Mouse (Mus musculus) erythroid progenitor cell, adult 5-6 weeks (primary cell): ENCODE measurements around the gene Gm49342. TPM values are rescaled to one million over a fixed set of nuclear protein-coding genes. Genes with fewer than 3 reads are reported as not detected.
"Not testable (repeated sequence)": the region's sequence is repeated elsewhere in the genome, so short reads cannot be mapped to it uniquely, and the experiment has no call there.

Source experiments
- ATAC-seq: replicated peaks from 2 replicates; pipeline ENCODE4 v1.8.0; 2016; ENCODE audit warnings: moderate number of reproducible peaks, mild to moderate bottlenecking, moderate TSS enrichment, inconsistent platforms; ENCODE audit not compliant: poor library complexity, low FRiP score, severe bottlenecking
- total RNA-seq, 2 experiments: library from RNA; stranded (forward) in 1 of 2; stranded (reverse) in 1 of 2; fragments of 150-400 nt in 1 of 2; fragments of 186-747, 209-891 nt in 1 of 2; gene quantifications; 2 replicates each; pipeline versions ENCODE4 v1.2.3 to v1.2.4; 2015 to 2017; ENCODE audit warnings: low replicate concordance in 2 of 2

The Gm49342 gene
- total RNA-seq, 2 experiments from 2014 or later: 59.7 TPM; not detected in 1

DNA sequence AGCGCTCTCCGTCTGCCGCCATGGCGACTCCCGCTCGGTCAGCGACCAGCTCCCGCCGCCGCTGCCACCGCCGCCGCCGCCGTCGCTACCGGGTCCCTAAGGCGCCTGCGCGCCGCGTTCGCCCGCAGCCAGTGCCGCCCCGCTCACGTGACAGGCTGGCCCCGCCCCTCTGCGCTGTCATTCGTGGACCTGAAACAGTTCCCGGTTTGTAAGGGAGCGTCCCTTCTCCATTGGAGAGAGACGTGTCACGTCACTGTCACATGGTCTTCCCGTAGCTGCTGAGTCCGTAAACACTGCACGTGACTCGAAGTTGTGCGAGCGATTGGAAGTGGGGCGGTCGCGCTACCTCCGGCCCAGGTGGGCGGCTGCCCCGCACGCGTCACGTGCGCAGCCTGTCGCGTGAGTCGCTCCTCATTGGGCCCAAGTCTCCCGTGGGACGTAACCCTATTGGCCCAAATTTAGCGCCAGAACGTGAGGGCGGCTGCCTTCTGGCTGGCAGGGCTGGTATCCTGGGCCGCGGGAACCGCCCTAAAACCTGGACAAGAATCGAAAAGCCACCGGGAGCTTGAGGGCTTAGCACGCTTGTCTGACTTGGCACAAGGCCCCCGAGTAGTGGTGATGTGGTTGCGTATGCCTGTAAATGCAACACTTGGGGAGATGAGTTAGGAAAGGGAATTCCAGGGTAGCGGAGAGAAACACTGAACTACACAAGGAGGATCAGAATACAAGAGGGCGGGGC is 13.4 kb upstream of the Gm49342 start, which contains the start of the genes Pip4p1 and Pnp:
Gene Pip4p1, minus strand, starts transcription at position 103 of the 739 bp plus-strand sequence.
Gene Pnp, plus strand, starts transcription at position 329 of the 739 bp plus-strand sequence.
- peak; percentile 94 for ATAC-seq

DNA sequence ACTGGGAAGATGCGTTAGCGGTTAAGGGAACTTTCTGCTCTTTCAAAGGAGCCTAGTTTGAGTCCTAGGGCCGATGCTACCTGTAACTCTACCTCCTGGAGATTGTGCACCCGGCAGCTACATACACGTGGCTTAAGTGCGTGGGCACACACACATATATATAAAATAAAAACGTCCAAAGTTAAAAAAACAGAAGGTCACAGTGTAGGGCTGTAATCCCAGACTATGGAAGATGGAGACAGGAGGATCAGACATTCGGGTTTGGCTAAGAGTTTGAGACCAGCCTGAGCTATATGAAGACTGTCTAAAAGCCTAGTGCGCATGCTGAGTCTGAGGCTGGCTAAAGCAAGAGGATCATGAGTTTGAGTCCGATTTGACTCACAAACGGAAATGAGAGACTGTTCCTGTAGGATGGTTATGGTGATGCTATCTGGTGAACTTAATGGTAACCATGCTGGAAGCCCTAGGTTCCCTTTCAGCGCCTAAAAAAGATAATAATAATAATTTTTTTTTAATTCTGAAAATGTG is 12.8 kb upstream of the Gm49342 start:
- peak; percentile 63; the same call in 1 of the 2 replicates for ATAC-seq

DNA sequence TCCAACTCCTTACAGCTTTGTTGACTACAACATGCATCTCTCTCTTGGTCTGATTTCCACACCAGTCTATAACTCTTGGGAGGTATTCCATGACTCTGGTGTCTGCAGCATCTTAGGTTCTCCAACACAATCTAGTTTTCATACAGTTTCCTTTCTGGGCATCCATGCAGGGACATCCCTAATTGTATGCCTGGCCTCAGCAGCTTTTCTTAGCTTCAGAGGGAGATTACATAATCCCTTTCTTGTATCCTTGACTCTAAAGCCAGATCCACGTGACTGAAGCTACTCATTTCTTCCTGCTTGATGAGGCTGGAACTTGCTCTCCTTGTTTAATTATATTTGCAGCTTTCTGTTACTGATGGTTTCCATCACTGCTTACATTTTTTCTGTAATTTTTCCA is 7.7 kb upstream of the Gm49342 start:
- ATAC-seq: no peak

DNA sequence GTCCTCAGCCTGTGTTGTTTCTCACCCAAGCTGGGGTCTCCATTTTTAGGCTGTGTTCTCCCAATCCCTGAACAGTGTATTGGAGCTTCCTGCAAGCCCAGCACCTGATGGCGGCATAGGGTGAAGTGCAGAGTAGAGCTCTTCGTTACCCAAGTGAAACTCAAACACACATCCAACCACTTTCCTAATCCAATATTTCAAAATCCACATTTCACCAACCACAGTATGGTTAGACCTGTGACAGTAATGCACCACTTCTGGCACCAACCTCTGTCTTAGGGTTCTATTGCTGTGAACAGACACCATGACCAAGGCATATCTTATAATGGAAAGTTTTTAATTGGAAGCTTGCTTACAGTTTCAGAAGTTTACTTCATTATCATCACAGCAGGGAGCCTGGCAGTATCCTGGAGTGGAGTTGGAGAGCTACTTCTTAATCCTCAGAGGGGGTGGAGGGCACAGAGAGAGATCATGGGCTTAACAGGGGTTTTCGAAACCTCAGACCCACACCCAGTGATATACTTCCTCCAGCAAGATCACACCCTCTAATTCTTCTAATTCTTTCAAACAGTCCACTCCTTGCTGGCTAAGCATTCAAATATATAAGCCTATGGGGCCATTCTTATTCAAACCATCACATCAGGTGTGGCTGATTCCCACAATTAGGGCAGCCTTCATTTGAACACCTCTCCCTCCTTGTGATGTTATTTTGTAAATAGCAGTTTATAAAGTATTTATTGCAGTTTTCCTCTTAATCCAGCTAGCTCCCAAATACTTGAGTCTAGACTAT is 6.0 kb upstream of the Gm49342 start:
- no peak for ATAC-seq

DNA sequence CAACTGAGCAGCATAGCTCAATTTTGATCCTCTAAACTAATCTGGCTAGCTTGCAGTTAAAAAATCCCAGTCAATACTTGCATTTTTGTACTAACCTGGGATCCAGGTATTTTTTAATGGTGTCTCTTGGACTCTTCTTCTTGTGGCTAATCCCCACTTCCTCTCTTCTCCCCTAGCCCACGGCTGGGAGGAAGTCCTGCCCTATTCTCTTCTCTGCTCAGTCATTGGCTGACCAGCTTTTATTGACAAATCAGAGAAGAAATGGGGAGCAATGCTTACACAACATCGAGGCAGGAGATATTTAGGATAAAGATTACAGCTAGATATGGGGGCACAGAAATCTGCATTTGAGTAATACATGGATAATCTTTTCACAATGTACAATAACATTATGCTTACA is 5.4 kb upstream of the Gm49342 start:
- no peak for ATAC-seq

DNA sequence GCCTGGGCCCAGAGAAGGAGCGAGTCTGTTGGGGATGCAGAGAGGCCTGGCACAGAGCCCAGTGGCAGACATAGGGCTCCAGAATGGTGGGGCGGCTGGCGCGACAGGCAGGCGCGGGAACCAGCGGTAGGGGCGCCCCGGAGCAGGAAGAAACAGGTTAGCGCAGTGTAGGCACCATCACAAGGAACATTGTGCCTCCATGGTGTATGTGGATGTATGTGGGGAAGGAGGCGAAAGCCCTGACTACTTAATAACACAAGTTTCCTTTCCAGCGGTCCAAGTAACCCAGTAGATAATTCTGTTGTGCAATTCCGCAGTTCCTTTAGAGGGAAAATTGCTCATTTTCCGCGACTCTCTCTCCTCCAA is 334 bp downstream of the Gm49342 start:
- peak; percentile 86 for ATAC-seq

DNA sequence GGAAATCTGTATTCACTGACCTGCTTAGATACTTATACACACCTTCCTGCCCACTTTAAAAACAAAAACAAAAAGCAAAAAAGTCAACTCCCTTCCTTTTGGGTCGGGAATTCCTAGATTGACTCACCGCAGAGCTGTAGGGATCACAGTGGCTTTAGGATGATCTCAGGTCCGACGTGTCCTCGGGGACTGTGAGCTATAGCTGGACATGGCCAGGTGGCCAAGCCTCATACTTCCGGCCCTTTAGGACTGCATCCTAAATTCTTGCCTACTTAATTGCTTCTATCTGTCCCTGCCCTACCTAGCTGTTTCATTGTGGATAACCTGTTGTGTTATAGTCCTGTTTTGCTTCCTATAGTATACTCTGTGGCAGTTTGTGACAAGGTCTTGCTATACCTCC is 764 bp downstream of the Gm49342 start:
- ATAC-seq: not testable (repeated sequence)

DNA sequence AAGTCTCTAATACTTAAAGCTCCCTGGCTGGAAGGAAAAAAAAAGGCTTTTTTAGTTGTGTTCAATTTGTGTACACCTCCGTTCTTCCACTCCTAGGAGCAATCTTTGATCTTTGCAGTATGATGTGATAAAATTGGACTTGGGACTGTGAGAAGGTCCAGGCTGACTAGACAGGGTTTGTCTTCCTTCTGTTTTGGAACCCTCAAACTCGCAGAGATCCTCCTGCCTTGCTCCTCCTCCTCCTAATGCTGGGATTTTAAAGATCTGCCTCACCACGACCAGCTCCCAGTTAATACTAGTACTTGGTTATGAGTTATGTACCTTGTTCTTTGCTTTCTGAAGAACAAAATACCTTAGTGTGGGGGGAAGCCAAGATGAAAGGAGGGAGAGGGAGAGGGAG is 1.2 kb downstream of the Gm49342 start:
- ATAC-seq: not testable (repeated sequence)

DNA sequence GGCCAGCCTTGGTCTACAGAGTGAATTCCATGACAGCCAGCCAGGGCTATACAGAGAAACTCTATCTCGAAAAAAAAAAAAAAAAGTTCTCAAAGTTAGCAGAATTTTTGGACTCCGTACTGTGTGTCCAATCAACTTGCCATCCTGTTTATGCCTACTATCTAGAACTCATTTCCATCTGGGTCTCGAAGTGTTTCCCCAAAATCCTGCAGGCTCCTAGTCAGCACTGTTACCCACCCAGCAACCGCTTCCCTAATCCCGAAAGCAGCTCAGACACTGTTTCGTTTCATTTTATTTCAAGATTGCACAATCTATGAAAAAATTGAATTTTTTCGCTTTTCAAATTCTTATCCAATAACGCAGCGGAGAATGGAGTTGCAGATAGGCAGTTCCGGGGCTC is 11.2 kb downstream of the Gm49342 start:
- ATAC-seq: no peak

DNA sequence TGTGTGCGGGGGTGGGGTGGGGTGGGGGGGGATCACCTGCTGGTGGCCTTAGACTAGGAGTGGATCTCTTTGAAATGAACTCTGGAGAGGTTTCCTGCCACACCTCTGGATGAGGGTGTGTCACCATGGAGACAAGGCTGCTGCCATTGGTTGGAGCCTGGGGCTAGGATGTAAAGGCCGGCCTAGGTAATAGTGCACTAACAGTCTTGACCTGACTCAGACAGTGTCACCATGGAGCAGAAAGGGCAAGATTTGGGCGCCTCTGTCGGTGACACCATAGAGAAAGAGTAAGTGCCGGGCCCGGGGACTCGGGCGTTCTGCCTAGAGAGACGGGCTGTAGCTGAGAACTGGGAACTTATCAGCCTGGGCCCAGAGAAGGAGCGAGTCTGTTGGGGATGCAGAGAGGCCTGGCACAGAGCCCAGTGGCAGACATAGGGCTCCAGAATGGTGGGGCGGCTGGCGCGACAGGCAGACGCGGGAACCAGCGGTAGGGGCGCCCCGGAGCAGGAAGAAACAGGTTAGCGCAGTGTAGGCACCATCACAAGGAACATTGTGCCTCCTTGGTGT is 11.7 kb downstream of the Gm49342 start, which contains the start of gene Pnp2:
Gene Pnp2, plus strand, starts transcription at position 51 of the 567 bp plus-strand sequence.
- ATAC-seq: peak; percentile 82

DNA sequence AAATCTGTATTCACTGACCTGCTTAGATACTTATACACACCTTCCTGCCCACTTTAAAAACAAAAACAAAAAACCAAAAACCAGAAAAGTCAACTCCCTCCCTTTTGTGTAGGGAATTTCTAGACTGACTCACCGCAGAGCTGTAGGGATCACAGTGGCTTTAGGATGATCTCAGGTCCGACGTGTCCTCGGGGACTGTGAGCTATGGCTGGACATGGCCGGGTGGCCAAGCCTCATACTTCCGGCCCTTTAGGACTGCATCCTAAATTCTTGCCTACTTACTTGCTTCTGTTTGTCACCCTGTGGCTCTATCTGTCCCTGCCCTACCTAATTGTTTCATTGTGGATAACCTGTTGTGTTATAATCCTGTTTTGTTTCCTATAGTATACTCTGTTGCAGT is 12.4 kb downstream of the Gm49342 start:
- ATAC-seq: not testable (repeated sequence)

DNA sequence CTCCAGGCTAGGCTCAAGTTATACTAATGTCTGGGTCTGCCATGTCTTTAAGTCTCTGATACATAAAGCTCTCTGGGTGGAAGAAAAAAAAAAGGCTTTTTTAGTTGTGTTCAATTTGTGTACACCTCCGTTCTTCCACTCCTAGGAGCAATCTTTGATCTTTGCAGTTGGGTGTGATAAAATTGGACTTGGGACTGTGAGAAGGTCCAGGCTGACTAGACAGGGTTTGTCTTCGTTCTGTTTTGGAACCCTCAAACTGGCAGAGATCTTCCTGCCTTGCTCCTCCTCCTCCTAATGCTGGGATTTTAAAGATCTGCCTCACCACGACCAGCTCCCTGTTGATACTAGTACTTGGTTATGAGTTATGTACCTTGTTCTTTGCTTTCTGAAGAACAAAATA is 12.8 kb downstream of the Gm49342 start:
- peak; percentile 15; the same call in 1 of the 2 replicates for ATAC-seq

DNA sequence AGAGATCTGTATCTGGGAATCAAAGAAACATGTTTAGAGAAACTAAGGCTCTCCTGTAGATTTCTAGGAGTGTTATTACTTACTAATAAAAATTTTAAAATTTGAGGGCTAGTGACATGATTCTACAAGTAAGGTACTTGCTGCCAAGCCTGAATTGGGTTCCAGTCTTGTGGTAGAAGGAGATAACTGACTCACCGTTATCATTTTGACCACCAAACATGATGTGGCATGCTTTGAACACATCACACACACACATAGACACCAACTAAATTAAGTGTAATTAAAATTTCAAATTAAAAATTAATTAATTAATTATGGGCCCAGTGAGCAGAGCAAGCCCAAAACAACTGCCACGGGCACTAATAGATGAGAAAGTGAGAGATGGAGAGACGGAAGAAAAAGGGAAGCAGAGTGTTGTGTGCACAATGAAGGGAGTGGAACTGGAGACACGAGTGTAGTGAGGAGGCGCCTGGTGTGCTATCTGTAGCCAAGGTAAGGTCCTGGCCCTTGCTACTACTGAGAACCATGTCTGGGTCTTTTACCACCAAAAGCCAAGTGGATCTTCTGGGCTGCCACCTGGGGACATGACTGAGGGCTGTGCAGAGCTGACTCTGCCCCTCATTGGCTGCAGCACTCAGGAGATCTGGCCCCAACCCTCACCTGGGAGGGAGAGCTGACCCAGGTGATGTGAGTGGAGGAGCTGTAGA is 14.1 kb downstream of the Gm49342 start:
- ATAC-seq: peak; percentile 54

DNA sequence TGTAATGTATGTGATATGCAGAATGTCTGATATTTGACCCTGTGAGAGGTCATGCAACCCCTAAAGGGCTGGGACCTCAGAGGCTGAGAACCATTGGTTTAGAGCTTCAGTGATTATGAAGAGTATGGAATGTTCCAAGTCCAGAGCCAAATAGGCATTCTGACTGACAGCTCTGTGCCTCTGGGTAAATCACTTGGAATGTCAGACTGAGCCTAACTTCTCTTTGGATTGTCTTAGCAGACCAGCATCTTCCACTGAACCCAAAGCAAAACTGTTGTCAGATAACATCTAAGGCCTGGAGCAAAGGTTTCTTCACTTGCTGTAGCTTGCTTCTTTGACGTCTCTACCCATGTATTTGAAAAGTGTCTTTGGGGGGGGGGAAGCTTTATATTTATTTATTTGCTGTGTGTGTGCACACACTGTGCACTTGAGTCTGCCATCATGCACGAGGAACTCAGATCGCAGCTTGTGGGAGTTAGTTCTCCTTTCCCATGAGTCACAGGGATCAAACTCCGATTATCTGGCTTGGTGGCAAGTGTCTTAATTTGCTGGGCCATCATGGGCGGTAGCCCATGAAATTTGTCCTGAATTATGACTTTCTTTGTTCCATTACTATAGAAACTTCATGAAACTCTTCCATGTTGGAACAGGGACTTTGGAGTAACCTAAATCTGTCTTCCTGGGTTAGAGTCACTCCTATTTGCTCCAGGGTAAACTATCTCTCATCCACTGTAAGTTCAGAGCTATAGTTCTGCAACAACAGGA is 24.1 kb downstream of the Gm49342 start:
- ATAC-seq: no peak

DNA sequence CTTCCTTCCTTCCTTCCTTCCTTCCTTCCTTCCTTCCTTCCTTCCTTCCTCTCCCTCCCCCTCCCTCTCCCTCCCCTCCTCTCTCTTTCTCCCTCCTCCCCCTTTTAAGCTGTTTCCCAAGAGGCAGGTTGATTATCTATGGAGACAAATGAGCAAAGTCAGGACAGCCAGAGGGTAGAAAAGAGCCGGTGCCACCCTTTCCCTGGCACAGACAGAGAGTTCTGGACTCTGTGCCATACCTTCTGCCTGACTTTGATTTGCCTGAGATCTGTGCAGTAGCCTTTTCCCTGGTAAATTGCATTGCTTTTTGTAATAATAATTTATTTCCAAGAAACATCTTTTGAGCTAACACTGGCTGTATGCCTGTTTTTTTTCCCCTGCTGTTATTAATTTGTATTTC is 24.7 kb downstream of the Gm49342 start:
- ATAC-seq: no peak

DNA sequence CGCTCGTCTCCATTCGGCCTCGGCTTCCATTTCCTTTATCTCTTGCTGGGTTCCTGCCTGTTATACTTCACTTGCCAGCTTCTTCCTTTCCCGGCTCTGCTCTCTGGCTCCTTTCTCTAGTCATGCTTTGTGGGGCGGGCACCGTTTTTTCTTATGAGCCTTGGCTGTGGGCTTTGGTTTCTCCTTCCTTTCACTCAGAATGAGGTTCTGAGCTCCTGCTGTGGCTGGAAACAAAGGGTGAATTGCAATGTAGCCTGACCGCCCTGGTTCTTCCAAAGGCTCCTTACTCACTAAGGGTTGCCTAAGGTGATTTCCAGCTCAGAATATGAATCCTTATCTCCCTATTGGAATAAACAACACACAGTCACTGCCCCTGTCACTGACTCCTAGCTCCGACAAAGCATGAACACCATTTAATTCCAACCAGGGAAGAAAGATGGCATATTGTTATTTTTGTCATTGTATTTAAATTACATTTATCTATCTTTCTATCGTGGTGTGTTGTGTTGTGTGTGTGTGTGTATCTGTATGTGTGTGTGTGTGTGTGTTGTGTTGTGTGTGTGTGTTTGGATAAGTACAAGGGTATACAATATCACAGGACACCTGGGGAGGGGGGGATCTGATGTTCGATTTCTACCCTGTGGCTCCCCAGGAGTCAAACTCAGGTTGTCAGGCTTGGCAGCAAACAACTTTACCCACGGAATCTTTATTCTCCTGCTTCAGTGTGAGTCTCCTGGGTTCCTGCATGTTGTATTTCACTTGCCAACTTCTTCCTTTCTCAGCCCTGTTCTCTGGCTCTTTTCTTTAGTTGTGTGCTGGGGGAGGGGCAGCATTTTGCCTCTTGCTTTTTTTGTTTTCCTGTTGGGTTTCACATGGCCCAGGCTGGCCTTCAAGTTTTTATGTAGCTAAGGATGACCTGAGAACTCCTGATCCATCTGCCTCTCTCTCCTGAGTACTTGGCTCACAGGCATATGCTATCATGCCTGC is 25.5 kb downstream of the Gm49342 start:
- no peak for ATAC-seq

DNA sequence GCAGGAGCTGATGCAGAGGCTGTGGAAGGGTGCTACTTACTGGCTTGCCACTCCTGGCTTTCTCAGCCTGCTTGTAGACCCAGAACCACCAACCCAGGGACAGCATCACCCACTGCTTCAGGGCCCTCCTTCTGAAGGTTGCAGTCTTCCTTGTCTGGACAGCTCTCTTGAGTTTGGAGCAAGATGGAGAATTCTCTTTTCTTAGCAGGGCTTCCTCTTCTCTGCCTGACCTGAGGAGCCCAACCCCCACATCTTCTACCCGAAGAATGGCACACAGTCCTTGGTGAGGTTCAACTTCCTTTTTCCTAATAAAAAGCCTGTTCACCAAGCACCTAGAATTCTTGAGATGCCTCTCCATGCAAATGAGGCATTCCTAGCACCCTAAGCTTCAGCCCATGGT is 26.5 kb downstream of the Gm49342 start:
- ATAC-seq: no peak

DNA sequence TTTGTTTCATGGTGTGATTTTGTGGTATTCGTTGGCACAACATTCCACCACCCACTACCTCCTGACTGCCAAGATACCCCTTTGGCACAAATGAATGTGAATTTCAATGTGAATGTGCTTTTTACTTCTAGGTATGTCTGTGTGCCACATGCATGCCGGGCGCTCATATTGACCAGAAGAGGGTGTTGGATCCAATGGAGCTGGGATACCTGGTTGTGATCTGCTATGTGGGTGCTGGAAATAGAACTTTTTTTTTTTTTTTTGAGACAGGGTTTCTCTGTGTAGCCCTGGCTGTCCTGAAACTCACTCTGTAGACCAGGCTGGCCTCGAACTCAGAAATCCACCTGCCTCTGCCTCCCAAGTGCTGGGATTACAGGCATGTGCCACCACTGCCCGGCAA is 28.7 kb downstream of the Gm49342 start:
- not testable (repeated sequence) for ATAC-seq
